Mouse (Mus musculus) kidney, postnatal 36 days (tissue): Measurements from ENCODE around the gene Impg2.

ENCODE experiments used
- DNase-seq, 2 experiments: peaks; one replicate each; pipeline ENCODE4 v3.0.0; 2021 to 2022; ENCODE audit warnings: mixed read lengths in 2 of 2

The Impg2 gene

DNA sequence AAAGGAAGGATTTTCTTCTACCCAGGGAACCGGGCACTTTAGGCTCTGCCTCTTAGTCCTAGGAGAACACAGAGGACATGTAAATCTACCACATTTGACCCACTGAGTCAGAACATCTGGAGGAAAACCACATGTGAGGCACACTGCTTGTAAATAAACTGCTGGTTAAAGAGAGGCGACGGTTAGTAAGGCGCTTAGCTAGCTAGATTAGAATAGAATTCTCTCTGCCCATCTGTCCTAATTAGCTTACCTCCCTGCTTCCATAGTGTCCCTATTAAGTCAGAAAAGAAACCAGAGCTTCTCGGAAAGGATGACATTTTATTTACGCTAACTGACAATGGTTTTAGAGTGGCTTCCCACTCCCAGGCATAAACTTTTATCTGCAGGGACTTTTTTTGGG, at the start of gene Impg2:
Impg2 (plus strand) TSS at position 263 of the 400 bp plus-strand sequence.
- DNase-seq = no peak

GRCm38 (mm10) chr16:56163466-56163865, 40.6 kb upstream of the Impg2 start:
- DNase-seq = peak; percentile 25 to 29

- DNase-seq = no peak
Measured at GRCm38 (mm10) chr16:56170247-56170646, 33.9 kb upstream of the Impg2 start.

DNA sequence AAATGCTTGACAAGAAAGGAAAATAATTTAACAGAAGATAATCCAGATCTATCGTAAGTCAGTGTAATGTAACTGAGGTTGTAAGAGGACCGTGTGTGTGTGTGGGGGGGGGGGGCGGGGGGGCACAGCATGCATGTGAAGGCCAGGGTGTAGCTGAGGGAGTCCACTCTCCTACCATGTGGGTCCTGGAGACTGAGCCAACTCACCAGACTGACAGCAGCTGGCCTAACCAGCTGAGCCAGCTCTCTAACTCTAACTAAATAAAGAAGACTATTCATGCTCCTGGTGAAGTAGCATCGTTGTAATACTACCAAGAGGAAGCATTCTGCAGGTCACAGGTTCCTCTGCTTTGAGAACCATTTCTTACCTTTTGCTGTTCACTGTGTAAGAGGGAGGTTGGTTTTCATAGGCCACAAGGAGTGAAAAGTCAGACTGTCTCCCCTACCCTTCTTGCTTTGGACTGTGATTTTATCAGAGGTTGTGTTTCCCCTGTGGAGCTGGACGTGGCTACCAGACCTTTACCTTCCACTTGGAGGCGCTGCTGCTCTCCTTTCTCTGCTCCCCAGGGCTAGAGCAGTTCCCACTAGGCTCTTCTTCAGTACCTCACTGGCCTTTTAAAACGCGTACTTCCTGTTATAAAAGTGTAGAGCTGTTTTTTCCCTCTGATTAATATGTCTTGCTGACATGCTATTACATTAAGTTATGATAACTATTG, 28.1 kb upstream of the Impg2 start:
- DNase-seq = peak in 1 of 2 experiments; percentile 58

DNA sequence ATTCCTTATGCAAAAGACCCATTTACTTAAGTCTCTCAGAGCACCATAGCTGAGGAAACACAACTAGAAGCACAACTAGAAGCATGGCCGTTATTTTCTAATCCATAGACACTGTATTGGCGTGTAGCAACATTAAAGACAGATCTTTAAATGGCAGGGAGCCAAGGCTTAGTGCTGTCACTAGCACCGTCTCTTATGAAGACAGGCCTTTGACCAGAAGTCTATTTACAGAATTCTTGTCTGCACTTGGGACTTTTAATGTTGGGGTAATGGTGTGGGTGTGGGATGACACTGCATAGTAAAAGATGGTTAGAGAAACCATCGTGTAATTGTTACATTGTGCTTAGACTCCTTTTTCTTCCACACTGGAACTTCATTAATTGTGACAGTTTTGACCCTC, 17.2 kb upstream of the Impg2 start:
- no peak for DNase-seq

DNA sequence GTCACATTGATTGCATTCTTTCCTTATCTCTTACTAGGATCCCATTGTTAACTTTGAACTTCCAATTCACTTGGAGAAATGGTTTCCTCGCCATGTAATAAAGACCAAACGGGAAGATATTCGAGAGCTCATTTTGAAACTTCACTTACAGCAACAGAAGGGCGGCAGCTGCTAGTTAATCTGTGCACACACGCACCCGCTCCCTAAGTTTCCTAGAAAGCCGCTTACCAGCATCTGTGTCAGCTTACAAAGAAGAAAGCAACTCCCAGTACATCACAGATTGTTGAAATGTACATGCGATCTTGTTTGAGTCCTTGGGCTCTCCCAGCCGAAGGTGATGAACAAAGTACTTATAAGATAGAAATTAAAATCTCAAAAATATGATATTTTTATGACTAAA, 15.9 kb upstream of the Impg2 start:
- no peak for DNase-seq

GRCm38 (mm10) chr16:56212740-56213139, 8.6 kb downstream of the Impg2 start:
- DNase-seq = peak in 1 of 2 experiments; percentile 9

DNA sequence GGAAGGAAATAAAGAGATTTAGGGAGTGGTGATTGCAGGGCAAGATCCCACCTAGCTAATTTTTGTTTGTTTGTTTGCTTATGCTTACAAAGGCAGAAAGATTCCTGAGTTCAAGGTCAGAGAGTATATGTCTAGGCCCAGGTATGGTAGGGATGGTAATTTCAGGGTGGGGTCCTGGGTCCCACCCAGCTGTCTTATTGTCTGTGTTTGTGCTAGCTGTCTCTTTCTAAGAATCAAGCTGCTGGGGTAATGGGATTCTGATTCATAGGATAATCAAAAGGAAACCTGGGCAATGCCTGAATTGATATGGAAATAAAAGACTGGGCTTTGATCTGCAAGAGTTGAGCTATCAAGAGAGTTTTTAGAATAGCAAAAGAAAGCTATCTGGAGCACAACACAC, 23.6 kb downstream of the Impg2 start:
- no peak for DNase-seq

GRCm38 (mm10) chr16:56229455-56229854, 25.3 kb downstream of the Impg2 start:
- no peak for DNase-seq

DNA sequence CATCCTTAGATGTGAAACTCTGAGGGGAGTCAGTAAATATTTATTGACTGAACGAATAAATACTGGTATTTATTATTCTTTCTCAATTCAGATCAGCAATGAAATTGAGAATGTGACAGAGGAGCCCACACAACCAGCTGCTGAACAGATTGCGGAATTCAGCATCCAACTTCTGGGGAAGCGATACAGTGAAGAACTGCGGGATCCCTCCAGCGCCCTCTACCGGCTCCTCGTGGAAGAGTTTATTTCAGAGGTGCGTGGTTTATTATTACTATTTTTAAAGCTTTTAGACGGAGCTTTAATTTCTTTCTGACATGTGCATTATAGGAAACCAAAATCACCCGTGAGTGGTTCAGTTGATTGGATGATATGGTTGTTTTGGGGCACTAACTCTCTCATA, 27.2 kb downstream of the Impg2 start:
- peak in 1 of 2 experiments; percentile 35 for DNase-seq

DNA sequence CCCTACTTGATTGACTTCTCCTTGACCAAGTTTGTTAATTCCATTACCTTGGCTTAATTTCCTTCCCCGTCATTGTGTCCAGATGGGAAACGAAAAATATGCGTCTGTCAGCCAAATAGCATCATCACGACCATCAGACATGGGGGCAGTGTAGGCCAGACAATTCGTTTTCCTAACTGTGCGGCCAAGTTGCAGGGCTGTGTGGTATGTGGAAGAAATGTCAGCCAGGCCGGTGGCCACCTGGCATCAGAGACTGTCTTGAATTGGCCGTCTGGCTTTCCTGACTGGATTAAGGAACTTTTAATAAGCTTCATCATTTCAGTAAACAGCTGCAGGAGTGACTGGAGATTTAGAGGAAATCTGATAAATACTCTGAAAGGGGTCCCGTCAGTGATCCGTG, 28.6 kb downstream of the Impg2 start:
- DNase-seq = no peak

GRCm38 (mm10) chr16:56246031-56246430, 41.9 kb downstream of the Impg2 start:
- peak; percentile 4 for DNase-seq

GRCm38 (mm10) chr16:56273917-56274316, 69.8 kb downstream of the Impg2 start:
- DNase-seq = no peak

DNA sequence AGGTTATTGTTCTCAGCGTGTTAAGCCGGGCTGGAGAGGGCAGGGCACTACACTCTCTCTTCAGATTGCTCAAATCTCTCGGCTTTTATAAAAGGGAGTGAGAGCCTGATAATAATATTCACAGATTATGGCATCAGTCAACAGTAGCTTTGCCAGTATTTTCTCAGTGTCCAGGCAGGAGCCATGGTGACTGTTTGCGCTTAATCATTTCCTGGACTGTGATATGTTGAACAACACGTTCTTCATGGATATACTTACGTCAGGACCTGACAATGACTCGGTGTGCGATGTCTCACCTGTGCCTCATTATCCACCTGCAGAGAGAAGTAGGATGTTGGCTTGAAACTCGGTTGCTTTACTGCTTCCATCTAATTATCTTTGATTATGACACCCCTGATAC, 74.9 kb downstream of the Impg2 start:
- DNase-seq = no peak

DNA sequence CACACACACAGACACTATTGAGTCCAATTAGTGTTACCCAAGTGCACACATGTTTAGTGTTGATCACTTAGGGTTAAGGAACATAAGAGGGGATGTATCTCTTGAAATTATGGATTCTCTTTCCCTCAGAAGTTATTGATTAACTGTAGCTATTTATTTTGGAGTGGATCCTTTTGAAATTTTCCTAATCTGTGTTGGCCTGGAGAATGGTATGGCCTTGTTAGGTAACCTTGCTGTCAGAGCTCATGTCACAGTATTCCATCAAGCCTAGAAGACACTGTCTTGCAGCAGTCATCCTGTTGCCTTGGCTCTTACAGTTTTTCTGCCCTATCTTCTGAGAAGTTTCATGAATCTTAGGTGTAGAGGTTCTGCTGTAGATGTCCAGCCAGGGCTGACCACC, 75.6 kb downstream of the Impg2 start:
- no peak for DNase-seq

GRCm38 (mm10) chr16:56281336-56281735, 77.2 kb downstream of the Impg2 start:
- peak; percentile 13 to 57 for DNase-seq

GRCm38 (mm10) chr16:56283330-56283729, 79.2 kb downstream of the Impg2 start:
- DNase-seq = no peak

GRCm38 (mm10) chr16:56283873-56284272, 79.8 kb downstream of the Impg2 start:
- no peak for DNase-seq

DNA sequence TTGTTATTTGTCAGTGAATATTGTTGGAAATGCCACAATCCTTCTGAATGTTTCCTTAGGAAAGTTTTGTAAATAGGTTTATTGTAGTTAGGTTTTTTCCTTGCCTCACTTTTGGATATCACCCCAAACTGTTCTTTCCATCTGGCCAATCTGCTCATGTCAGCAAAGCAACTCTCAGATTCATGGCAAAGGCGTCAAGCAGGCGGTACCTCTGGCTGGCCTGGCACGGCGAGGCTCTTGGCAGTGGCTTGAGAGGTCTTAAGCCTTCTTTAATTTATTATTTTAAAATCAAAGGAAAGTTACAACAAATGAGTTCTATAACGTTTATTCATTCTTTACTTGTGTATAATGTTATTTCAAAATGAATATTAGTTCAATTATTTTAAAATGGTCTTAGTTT, 82.0 kb downstream of the Impg2 start:
- no peak for DNase-seq

GRCm38 (mm10) chr16:56286977-56287376, 82.9 kb downstream of the Impg2 start:
- no peak for DNase-seq

DNA sequence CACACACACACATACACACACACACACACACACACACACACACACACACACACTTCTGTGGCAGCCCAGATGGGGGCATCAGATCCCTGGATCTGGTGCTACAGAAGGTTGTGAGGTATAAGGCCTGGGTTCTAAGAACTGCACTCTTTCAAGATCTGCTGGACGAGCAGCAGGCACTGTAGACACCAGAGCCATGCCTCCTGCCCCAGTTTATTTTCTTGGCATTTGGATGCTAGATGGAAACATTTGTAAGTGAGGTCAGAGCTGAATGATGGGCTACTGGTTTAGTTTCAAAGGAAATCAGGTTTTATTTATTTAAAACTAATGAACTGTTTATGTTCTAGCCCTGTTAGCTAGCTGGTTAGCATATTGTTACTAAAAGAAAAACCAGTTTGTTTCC, 90.8 kb downstream of the Impg2 start:
- DNase-seq = no peak

- no peak for DNase-seq
Measured at GRCm38 (mm10) chr16:56295888-56296648, 92.0 kb downstream of the Impg2 start.

DNA sequence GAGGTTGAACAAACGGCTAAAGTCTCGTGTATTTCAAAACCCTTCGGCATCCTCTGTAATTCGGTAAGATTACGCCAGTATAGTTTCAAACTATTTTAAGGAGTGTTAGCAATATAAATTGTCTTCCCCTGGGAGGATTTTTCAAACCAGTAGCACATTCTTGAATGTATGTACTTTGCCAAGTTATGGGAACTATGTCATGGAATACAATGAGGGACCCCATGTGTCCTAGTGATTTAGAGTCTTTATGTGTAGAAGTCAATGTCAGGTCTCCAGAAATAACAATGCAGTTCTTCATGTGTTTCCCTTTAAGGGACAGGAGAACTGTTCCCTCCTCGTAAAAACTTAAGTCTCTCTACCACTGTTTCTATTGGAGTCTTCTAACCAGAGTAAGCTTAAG, 94.1 kb downstream of the Impg2 start:
- DNase-seq = no peak

DNA sequence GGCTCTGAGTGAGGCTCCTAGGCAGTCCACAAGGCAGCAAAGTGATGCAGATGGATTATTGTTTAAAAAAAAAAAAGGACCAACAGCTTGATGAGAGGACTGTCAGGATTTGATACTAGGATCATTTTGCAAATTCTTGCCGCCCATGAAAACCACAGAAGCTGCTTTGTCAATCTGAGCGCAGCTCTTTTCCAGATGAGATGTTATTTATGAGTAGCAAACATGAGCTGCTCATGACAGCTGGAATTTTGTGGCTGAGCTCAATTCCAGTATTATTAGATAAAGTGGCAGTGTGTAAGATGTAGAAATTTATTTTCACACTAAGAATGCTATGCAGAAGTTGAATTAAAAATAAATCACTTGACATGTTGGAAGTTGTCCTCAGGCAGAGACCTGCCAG, 94.7 kb downstream of the Impg2 start:
- DNase-seq = no peak
